Mouse (Mus musculus) cerebellum, postnatal 36 days (tissue): ENCODE measurements around the gene Rptor.

Experiments
- DNase-seq, 2 experiments: peaks; one replicate each; pipeline ENCODE4 v3.0.0; 2021 to 2022; ENCODE audit warnings: mixed read lengths in 2 of 2

Rptor gene

DNA sequence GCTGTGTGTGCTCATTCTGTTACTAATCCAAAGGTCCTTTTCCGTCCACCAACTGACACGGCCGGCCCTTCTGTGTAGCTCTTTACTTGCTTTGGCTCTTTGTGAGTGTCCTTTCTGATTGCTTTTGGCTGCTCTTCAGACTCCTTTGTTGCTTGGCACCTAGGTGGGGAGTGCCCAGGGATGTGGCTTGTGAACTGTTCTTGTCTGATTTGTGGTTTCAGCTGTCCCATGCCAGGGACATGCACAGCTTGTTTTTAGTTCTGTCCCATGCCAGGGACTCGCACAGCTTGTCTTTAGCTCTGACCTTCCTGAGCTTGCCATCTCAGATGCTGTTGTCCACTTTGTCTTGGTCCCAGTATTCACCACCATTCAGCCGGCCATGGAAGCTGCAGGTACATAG lies 4.8 kb downstream of the Rptor start:
- no peak for DNase-seq

DNA sequence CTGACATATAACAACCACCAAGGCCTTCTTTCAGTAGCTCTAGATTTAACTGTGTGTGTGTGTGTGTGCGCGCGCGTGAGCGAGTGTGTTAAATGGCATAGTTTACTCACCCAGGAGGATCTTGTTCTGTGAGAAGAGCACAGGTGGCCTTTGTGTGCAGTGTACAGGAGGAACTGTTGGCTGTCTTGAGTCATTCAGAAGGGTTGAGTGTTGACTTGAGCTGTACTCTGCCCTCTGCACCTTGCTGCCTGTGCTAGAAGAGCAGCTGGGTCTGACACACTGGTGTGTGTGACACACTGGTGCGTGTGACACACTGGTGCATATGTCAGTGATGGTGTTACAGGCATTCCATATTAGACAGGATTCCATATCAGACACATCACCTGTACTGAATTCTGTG lies 8.8 kb downstream of the Rptor start:
- DNase-seq, result no peak

DNA sequence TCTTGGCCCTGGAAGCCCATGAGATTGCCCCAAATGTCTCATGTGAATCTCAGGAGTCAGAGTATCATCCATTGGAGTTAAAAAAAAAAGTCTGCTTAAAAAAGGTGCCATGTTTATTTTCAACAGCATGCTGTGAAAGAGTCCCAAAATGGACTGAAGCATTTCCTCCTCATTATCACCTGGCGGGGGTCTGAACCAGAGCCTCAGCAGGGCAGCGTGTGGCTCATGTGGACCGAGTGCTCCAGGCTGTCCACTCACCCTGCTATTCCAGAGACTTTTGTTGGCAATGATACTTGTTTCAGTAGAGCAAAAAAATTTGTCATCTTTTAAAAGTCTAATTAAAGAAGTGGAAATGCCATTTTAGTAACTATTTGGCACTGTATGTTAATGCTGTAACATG lies 9.5 kb downstream of the Rptor start:
- DNase-seq, result no peak

DNA sequence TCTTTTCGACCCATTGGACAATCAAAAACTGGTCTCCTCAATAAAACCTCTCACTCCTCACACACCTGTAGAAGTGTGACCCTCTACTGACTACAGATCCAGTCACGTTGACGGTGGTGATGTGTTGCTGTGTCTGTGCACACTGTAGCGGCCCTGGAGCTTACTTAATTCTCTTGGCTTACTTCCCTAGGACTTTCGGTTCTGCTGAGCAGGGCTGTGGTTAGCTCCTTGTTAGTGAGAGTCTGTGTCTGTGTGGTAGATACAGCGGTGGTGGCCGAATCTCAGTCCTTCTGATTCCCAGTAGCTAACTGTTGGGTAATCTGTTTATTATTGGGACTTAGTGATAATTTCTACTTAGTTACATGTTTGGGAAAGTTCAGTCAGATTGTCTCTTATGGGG lies 12.4 kb downstream of the Rptor start:
- no peak for DNase-seq

- DNase-seq, result peak; percentile 74 to 75
Measured at GRCm38 (mm10) chr11:119618763-119619162, 16.1 kb downstream of the Rptor start.

- DNase-seq, result no peak
Measured at GRCm38 (mm10) chr11:119621266-119621665, 18.6 kb downstream of the Rptor start.

GRCm38 (mm10) chr11:119623800-119624199 lies 21.1 kb downstream of the Rptor start:
- DNase-seq, result no peak

- no peak for DNase-seq
Measured at GRCm38 (mm10) chr11:119624401-119624800, 21.7 kb downstream of the Rptor start.

- no peak for DNase-seq
Measured at GRCm38 (mm10) chr11:119624955-119625354, 22.2 kb downstream of the Rptor start.

DNA sequence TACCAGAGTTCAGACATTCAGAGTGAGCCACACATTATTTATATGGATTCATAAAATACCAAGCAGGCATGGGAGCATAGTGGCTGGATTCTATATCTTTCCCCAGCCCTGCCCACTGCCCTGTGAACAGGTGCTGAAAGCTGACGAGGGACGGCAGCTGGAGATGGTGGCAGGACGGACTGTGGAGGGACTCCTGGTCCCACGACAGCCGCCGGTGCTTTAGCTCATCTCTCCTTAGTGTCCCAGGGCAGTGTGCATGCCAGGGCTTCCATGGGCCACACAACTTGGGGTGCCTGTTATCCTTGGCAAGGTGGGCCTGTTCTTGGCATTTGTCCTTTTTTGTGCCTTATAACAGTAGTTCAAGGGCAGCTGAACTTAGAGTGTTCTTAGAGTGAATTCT lies 22.8 kb downstream of the Rptor start:
- no peak for DNase-seq

DNA sequence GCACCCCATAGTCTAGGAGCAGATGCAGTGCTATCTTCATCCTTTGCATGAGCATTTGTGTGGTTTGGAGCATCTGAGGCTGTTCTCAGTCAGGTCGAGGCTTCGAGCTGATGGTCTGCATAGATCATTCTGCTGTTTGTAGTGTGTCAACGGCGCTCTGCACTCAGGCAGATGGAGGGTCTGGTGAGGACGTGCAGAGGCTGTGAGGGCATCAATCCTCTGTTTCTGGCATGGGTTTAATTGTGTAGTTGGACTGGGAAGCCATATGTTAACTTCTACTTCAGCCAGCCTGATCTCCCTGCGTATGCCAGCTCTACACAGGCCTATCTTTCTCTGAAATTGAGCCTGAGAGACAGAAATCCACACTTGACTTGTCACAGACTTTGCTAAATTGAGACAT lies 23.2 kb downstream of the Rptor start:
- peak in 1 of 2 experiments; percentile 45 for DNase-seq

DNA sequence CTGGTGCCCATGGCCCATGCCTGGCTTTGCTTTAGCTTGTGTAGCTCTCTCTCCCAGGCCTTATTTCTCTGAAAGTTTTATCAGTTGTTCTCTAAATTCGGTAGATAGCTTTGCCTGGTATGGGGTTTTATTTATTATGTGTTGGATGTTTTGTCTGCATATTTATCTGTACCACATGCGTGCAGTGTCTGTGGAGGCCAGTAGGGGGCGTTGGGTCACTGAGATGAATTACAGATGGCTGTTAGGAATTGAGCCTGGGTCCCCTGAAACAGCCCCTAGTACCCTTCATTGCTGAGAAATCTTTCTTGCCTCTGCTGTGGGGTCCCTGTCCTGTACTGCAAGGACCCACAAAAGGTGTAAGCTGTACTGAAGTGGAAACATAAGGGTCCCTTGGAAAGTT lies 24.5 kb downstream of the Rptor start:
- no peak for DNase-seq

- no peak for DNase-seq
Measured at GRCm38 (mm10) chr11:119629072-119629471, 26.4 kb downstream of the Rptor start.

GRCm38 (mm10) chr11:119630329-119630728 lies 27.6 kb downstream of the Rptor start:
- no peak for DNase-seq

DNA sequence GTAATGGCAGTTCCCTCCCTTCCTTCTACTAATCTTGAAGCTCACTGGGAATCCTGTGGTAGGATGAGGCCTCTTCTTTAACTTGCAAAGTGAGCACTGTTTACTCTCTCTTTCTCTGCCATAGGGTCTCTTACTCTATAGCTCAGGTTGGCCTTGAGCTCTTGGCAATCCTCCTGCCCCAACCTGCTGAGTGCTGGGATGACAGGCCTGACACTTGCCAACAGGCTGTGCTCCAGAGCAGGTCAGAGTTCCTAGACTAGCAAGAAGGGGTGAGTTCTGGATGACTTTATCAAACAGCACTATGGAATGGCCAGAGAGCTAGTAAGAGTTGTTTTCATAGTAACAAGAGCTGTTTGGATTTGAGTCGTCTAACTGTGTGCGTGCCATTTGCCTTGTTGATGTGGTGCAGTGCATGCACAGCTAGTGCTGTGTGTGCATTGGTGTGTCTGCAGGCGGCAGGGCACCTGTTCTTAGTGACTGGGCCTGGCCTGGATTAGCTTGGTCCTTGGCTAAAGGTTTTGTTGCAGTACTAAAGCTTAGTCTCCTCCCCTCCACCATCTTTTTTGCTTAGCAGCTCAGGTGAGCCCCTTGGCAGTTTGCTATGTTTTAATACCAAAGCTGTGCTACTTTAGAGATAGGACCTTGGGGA lies 28.6 kb downstream of the Rptor start:
- DNase-seq, result peak in 1 of 2 experiments; percentile 48

DNA sequence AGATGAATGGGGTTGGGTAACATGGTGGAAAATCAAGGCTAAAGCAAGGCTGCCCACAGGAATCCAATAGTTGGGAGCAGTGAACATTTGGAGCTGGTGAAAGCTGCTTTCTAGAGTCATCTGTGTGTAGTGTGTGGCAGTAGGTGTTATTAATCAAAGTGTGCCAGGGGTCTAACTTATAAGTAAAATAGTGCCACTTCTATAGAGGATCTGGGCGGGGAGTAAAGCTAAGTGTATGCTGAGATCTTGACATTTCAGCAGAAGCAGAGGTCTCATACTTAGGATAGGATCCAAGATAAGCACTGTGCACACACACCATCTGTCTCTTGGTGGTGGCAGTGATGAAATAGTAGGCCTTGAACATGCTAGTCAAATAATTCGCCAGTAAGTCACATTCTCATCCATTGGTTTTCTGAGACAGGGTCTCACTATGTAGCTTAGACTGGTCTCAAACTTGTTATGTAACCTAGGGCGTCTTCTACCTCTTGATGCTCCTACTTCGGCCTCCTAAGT lies 33.7 kb downstream of the Rptor start:
- no peak for DNase-seq

DNA sequence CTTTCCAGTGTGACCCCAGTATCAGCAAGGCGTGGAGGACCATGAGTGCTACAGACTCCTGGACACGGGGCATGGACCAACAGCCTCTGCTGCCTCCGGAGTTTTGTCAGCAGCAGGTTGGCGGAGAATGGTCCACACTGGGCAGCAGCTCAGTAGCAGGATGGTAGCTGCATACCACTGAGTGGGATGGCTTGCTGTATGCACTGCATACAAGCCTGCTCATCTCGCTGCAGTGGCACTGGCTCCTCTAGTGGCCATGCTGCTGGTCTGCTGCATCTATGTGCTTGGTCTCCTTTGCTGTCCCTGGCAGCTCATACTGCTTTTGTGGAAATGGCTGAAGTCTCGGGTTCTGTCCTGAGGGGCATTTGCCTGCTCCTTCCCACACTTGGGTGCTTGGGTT lies 34.8 kb downstream of the Rptor start:
- peak; percentile 42 to 43 for DNase-seq

GRCm38 (mm10) chr11:119640491-119640890 lies 37.8 kb downstream of the Rptor start:
- DNase-seq, result no peak

- peak; percentile 73 to 76 for DNase-seq
Measured at GRCm38 (mm10) chr11:119641831-119642381, 39.2 kb downstream of the Rptor start.

- DNase-seq, result no peak
Measured at GRCm38 (mm10) chr11:119643347-119643746, 40.6 kb downstream of the Rptor start.

DNA sequence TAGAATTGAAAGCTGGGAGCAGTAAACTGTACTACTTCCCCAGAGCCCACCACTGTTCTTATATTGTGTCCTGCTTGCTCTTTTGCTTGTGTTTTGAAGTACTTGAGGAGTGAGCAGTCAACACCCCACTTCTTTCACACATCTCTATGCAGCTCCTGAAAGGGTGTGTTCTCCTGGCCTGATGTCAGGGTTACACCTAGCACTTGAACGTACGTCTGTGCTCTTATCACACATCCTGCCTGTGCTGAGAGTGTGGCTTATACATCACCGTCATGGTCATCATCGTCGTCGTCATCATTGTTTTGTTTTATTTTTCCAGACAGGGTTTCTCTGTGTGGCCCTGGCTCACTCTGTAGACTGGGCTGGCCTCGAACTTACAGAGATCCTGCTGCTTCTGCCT lies 41.4 kb downstream of the Rptor start:
- no peak for DNase-seq

DNA sequence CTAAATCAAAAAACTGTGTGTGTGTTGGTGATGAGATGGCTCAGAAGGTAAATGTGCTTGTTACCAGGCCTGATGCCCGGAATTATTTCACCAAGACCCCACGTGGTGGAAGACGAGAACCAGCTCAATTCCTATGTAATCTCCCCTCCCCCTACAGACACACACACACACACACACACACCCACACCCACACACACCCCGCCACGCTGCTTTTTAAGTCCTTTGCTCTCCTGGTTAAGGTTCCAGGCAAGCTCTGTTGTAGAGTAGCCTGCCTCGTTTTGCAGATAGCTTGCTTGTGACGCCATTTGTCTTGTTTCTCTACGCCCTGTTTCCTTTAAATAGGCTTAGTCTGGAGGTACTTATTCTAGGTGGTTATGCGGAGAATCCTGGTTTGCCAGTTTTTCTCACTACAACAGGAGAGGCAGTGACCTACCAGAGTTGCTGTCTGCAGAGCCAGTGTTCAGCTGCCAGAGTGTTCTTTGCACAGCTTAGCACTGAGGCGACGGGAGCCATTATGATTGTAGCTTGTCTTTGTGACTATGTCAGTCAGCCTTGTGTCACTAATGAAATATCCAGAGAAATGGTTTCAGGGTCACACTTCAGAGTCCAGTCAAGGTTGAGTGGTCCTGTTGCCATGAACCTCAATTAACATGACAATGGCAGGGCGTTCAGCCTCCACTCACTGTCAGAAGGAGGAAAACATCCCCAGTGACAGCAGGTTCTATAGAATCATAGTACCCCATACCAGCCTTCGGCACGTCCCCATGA lies 42.1 kb downstream of the Rptor start:
- no peak for DNase-seq

GRCm38 (mm10) chr11:119650456-119650855 lies 47.8 kb downstream of the Rptor start:
- DNase-seq, result no peak

- no peak for DNase-seq
Measured at GRCm38 (mm10) chr11:119653336-119653735, 50.6 kb downstream of the Rptor start.
